Mouse (Mus musculus): Measurements from ENCODE around the gene Mpp1. TPM values are rescaled to one million over a fixed set of nuclear protein-coding genes. Genes with fewer than 3 reads are reported as not detected.
A peak's percentile ranks its signal among the peaks of the same experiment; 100 is the strongest.

Mpp1 gene
- total RNA-seq, 4 experiments from 2014 or later, result 8.0 to 13.1 (median 10.6) TPM

GRCm38 (mm10) chrX:75084774-75085508 is 45.9 kb downstream of the Mpp1 start, which contains the start of gene Gab3:
Gene Gab3 (minus strand): TSS chrX:75085458.
- DNase-seq (ENCODE audit: low spot score in 2 of 2), result peak; percentile 4 to 16

- DNase-seq (ENCODE audit: low spot score in 2 of 2), result peak in 1 of 2 experiments; percentile 6
These were observed 46.6 kb downstream of the Mpp1 start for GRCm38 (mm10) chrX:75083982-75084773.

- DNase-seq (ENCODE audit: low spot score in 2 of 2), result no peak
These were observed 48.5 kb downstream of the Mpp1 start for GRCm38 (mm10) chrX:75082351-75082750.

Other genes starting within 250 kb of the Mpp1 start
- gene Gab3, start 45.6 kb downstream of the Mpp1 start, total RNA-seq (2022), result under 1 TPM; 0.34 to 0.94 (median 0.58) TPM
- gene Dkc1, start 35.2 kb downstream of the Mpp1 start, total RNA-seq (2022), result 10 to 100 TPM; 21.7 to 39.8 (median 26.1) TPM
- not detected for gene Smim9, start 32.8 kb upstream of the Mpp1 start, total RNA-seq (2022)